Mouse (Mus musculus) small intestine, adult 2 months (tissue): Measurements from ENCODE around the gene Hmgcs1. TPM values are rescaled to one million over a fixed set of nuclear protein-coding genes. Genes with fewer than 3 reads are reported as not detected.

Experiments
- H3K27ac ChIP-seq: fragments of 200-500 bp; 2 replicates; pipeline ENCODE4 v1.5.1; 2012; ENCODE audit warnings: low read depth, low read length, control low read depth, inconsistent platforms; ENCODE audit not compliant: insufficient read depth
- H3K27me3 ChIP-seq: fragments of 200-500 bp; 2 replicates; pipeline ENCODE4 v1.6.1; 2012; ENCODE audit warnings: mild to moderate bottlenecking, moderate library complexity, low read length, inconsistent platforms; ENCODE audit not compliant: control insufficient read depth, insufficient read depth
- H3K36me3 ChIP-seq: fragments of 200-500 bp; 2 replicates; pipeline ENCODE4 v1.6.1; 2012; ENCODE audit warnings: mild to moderate bottlenecking, low read length, control low read depth, inconsistent platforms; ENCODE audit not compliant: control insufficient read depth, insufficient read depth
- H3K4me1 ChIP-seq: fragments of 200-500 bp; 2 replicates; pipeline ENCODE4 v1.6.1; 2012; ENCODE audit warnings: low read length, inconsistent platforms, mixed read lengths; ENCODE audit not compliant: control insufficient read depth, insufficient read depth, insufficient read length
- H3K4me3 ChIP-seq: fragments of 200-500 bp; 2 replicates; pipeline ENCODE4 v1.5.1; 2012; ENCODE audit warnings: low read depth, mild to moderate bottlenecking, control low read depth, inconsistent platforms, low read length, moderate library complexity
- CTCF ChIP-seq: fragments of 200-500 bp; IDR thresholded peaks from 2 replicates; pipeline ENCODE4 v1.5.1; 2012; ENCODE audit warnings: low read depth, mild to moderate bottlenecking, control low read depth, inconsistent platforms, low read length, moderate library complexity, mixed read lengths; ENCODE audit not compliant: insufficient replicate concordance, insufficient read length; ENCODE audit errors: extremely low read depth
- POLR2A ChIP-seq: fragments of 200-500 bp; IDR thresholded peaks from 2 replicates; pipeline ENCODE4 v1.6.1; 2012; ENCODE audit warnings: low read depth, mild to moderate bottlenecking, control low read depth, inconsistent platforms, low read length, moderate library complexity
- WGBS: fragments of 180-500 bp; shearing (Covaris S2); methylation state at CpG from one replicate; pipeline ENCODE4 v1.1.7; 2018; 5-methylcytosine and 5-hydroxymethylcytosine counted together
- polyA plus RNA-seq: library from polyadenylated mRNA; depleted of rRNA; stranded (reverse); fragments of >200 nt; gene quantifications from 2 replicates; pipeline ENCODE4 v1.2.3, GENCODE M21; 2012

Gene Hmgcs1
- polyA plus RNA-seq, 1 experiment: 14.3 TPM

- 76% methylated on average over 6 of the region's 6 CpGs for WGBS
- TF ChIP-seq POLR2A (no peak), CTCF (no peak)
These were observed 41.3 kb downstream of the Hmgcs1 start for GRCm38 (mm10) chr13:119731448-119731847.

GRCm38 (mm10) chr13:119741390-119742237 lies 51.4 kb downstream of the Hmgcs1 start:
- H3K4me1 ChIP-seq: peaks cover 2% of the 10 kb centered on the region; the same call in 1 of the 2 replicates
- no peaks in the 10 kb centered on the region for H3K36me3 ChIP-seq
- peak overlapping the region; percentile 42 for H3K4me3 ChIP-seq
- H3K27ac ChIP-seq: no peak overlapping the region
- no peak for TF ChIP-seq CTCF
- no peak for TF ChIP-seq POLR2A
- no peaks in the 10 kb centered on the region for H3K27me3 ChIP-seq
- WGBS: 19% methylated on average over 19 of the region's 19 CpGs

More at GRCm38 (mm10) chr13:119731448-119731847, 41.3 kb downstream of the Hmgcs1 start:
- no peak overlapping the region for H3K4me3 ChIP-seq
- no peaks in the 10 kb centered on the region for H3K27me3 ChIP-seq
- H3K4me1 ChIP-seq: no peaks in the 10 kb centered on the region
- H3K27ac ChIP-seq: no peak overlapping the region
- H3K36me3 ChIP-seq: no peaks in the 10 kb centered on the region

DNA sequence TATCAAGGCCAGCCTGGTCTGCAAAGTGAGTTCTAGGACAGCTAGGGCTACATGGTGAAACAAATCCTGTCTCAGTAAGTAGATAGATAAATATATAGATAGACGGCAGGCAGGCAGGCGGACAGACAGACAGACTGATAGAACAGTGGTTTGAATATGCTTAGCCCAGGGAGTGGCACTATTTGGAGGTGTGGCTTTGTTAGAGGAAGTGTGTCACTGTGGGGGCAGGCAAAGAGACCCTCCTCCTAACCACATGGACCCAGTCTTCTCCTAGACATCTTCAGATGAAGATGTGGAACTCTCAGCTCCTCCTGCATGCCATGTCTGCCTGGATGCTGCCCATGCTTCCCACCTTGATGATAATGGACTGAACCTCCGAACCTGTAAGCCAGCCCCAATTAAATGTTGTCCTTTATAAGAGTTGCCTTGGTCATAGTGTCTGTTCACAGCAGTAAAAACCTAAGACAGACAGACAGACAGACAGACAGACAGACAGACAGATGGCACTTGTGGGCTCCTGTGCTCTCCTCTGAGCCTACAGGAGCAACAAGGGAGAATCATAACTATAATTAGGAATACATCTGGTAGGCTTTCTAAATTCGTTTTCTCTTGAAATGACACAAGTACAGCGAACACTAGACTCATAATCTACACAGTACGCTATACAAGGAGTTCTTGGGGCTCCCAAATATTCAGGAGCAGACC lies 52.7 kb downstream of the Hmgcs1 start:
- no peak for TF ChIP-seq POLR2A
- TF ChIP-seq CTCF: no peak
- Histone ChIP-seq H3K27me3 (no peaks in the 10 kb centered on the region), H3K4me1 (peaks cover 2% of the 10 kb centered on the region; the same call in 1 of the 2 replicates), H3K27ac (no peak overlapping the region), H3K4me3 (no peak overlapping the region), H3K36me3 (no peaks in the 10 kb centered on the region)
- WGBS: 72% methylated on average over 6 of the region's 6 CpGs

DNA sequence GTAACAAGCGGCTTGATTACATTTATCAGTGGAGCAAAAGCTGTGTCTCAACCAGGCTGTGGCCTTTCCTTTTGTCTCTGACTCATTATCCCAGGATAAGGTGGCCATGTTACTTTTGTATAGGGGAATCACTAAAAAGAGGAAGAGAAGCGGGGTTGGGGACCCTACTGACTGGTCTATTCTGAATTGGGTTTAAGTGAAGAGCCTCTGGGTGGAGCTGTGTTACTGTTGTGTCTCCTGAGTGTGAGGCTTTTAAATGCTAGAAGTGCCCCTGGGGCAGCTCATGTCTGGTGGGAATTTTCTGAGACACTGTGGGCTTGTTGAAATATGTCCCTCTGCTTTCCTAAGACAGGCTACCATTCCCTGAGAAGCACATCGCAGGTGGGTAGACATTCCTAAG lies 53.3 kb downstream of the Hmgcs1 start:
- WGBS: 79% methylated on average over 3 of the region's 3 CpGs
- Histone ChIP-seq H3K27ac (no peak overlapping the region), H3K27me3 (no peaks in the 10 kb centered on the region), H3K4me1 (peaks cover 2% of the 10 kb centered on the region; the same call in 1 of the 2 replicates), H3K4me3 (no peak overlapping the region), H3K36me3 (no peaks in the 10 kb centered on the region)
- no peak for TF ChIP-seq POLR2A
- no peak for TF ChIP-seq CTCF

- H3K4me3 ChIP-seq: no peak overlapping the region
- WGBS: 64% methylated on average over 4 of the region's 4 CpGs
These were observed 56.8 kb downstream of the Hmgcs1 start for GRCm38 (mm10) chr13:119746930-119747329.

GRCm38 (mm10) chr13:119753859-119754634 lies 63.9 kb downstream of the Hmgcs1 start:
- no peak for TF ChIP-seq CTCF
- TF ChIP-seq POLR2A: no peak
- H3K27ac ChIP-seq: no peak overlapping the region
- H3K4me1 ChIP-seq: peaks cover 11% of the 10 kb centered on the region; the same call in 1 of the 2 replicates
- 75% methylated on average over 9 of the region's 9 CpGs for WGBS
- H3K4me3 ChIP-seq: no peak overlapping the region
- no peaks in the 10 kb centered on the region for H3K27me3 ChIP-seq
- no peaks in the 10 kb centered on the region for H3K36me3 ChIP-seq

More at GRCm38 (mm10) chr13:119746930-119747329, 56.8 kb downstream of the Hmgcs1 start:
- TF ChIP-seq CTCF (no peak), POLR2A (no peak)
- 0 out of 2 replicates have a peak, but pooled peaks cover under 1% of the 10 kb centered on the region for H3K4me1 ChIP-seq
- H3K27ac ChIP-seq: no peak overlapping the region
- no peaks in the 10 kb centered on the region for H3K27me3 ChIP-seq
- no peaks in the 10 kb centered on the region for H3K36me3 ChIP-seq
